Mouse (Mus musculus) intestine, postnatal 0 days (tissue): ENCODE results near the gene Ppp4r1. TPM values are rescaled to one million over a fixed set of nuclear protein-coding genes. Genes with fewer than 3 reads are reported as not detected.

Source experiments
- ATAC-seq: fragments of 200-750 bp; cut with Nextera tagmentation; 2 replicates; pipeline ENCODE4 v1.8.0; 2017; ENCODE audit warnings: mild to moderate bottlenecking, moderate TSS enrichment, moderate library complexity
- H3K27ac ChIP-seq: fragments of 300-500 bp; sonication (generic); 2 replicates; pipeline ENCODE4 v1.5.1; 2014; ENCODE audit warnings: mild to moderate bottlenecking, low read depth, low read length, moderate library complexity
- H3K27me3 ChIP-seq: fragments of 300-500 bp; sonication (generic); replicated peaks from 2 replicates; pipeline ENCODE4 v1.6.1; 2014; ENCODE audit warnings: low read length, mixed read lengths; ENCODE audit not compliant: control insufficient read depth, insufficient read depth
- H3K36me3 ChIP-seq: fragments of 300-500 bp; sonication (generic); 2 replicates; pipeline ENCODE4 v1.6.1; 2014; ENCODE audit warnings: mild to moderate bottlenecking, moderate library complexity; ENCODE audit not compliant: control insufficient read depth, insufficient read depth
- H3K4me1 ChIP-seq: fragments of 300-500 bp; sonication (generic); replicated peaks from 2 replicates; pipeline ENCODE4 v1.6.1; 2014; ENCODE audit warnings: antibody characterized with exemption, low read length, mixed read lengths; ENCODE audit not compliant: control insufficient read depth, insufficient read depth
- H3K4me2 ChIP-seq: fragments of 300-500 bp; sonication (generic); replicated peaks from 2 replicates; pipeline ENCODE4 v1.6.1; 2014; ENCODE audit warnings: low read depth, mild to moderate bottlenecking, moderate library complexity
- H3K4me3 ChIP-seq: fragments of 300-500 bp; sonication (generic); 2 replicates; pipeline ENCODE4 v1.5.1; 2014; ENCODE audit warnings: low read depth, low read length
- H3K9ac ChIP-seq: fragments of 300-500 bp; sonication (generic); 2 replicates; pipeline ENCODE4 v1.6.1; 2014; ENCODE audit warnings: mild to moderate bottlenecking, low read depth, low read length
- H3K9me3 ChIP-seq: fragments of 300-500 bp; sonication (generic); 2 replicates; pipeline ENCODE4 v1.6.1; 2016; ENCODE audit warnings: mixed run types; ENCODE audit not compliant: control insufficient read depth
- CTCF ChIP-seq: sonication (generic); IDR thresholded peaks from 2 replicates; pipeline ENCODE4 v1.5.1; 2016; ENCODE audit warnings: low read depth, mild to moderate bottlenecking, control low read depth, antibody characterized with exemption, moderate library complexity
- whole genome bisulfite sequencing: fragments of 180-500 bp; shearing (Covaris S2); extraction: QIAGEN DNeasy Blood & Tissue Kit; methylation state at CpG from one replicate; pipeline ENCODE4 v1.1.7; 2014; 5-methylcytosine and 5-hydroxymethylcytosine counted together
- polyA plus RNA-seq: library from polyadenylated mRNA; unstranded; fragments of >200 nt; fragmentation: Nextera tagmentation; extraction: Ambion mirVana; gene quantifications from 2 replicates; pipeline ENCODE4 v1.2.1, GENCODE M21; 2015

The Ppp4r1 gene
- polyA plus RNA-seq, 1 experiment from 2014 or later: 28.7 TPM

DNA sequence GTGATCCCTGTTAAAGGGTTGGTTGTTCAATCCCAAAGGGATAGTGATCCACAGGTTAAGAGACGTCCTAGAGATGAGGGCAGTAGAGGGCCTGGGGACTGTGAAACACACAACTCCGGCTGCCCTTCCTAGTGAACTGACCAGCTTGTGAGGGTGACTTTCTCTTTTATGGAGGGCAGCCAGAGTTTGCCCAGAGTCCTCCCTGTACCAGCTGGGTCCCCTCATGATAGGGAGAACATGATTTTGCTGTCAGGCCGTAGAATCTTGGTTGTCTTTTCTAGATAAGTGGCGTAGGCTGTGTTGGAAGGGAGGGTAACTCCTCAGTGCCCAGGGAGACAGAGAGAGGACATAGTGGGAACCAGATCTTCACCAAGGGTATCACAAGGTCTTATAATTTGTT, 4.9 kb downstream of the Ppp4r1 start:
- no peak for TF ChIP-seq CTCF
- Histone ChIP-seq H3K27me3 (no peaks in the 10 kb centered on the region), H3K36me3 (no peaks in the 10 kb centered on the region; the same call in 1 of the 2 replicates), H3K4me1 (peaks cover 4% of the 10 kb centered on the region; the same call in 1 of the 2 replicates), H3K9ac (no peak overlapping the region), H3K4me3 (no peak overlapping the region), H3K9me3 (no peaks in the 10 kb centered on the region), H3K4me2 (no peak overlapping the region), H3K27ac (no peak overlapping the region)
- 86% methylated on average over 4 of the region's 4 CpGs for WGBS
- no peak for ATAC-seq

DNA sequence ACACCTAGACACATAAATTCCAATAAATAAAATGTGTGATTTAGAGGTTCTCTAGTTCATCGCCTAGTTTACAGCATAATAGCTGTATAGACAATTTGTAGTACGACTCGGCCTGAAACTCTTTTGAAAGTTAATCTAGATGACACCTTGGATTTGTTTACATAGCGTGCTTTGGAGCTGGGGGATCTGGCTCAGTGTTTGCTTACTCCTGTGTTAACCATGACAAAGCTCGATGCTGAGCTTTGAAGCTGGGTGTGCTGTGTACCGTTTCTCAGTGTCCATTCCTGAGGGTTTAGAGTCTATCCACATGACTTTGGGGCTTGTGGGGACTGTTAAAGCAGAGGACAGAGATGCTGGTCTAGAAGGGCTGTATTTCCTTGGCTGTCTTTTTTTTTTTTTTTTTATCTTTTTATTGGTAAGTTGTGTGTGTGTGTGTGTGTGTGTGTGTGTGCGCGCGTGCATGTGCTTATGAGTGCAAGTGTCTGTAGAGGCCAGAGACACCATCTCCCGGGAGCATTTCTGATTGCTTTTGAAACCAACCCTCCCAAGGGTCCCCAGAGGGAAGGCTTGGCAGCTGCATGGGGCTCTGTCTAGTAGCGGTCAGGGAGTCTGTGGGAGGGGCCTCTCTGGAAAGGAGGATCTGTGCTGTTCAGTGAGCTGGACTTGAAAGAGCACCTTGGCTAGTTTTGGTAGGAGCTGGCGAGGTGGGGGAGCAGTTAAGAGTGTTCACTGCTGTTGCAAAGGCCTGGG, 6.3 kb downstream of the Ppp4r1 start:
- no peak overlapping the region for H3K4me2 ChIP-seq
- H3K27ac ChIP-seq: no peak overlapping the region
- H3K9ac ChIP-seq: no peak overlapping the region
- no peak overlapping the region for H3K4me3 ChIP-seq
- ATAC-seq: no peak
- peaks cover 4% of the 10 kb centered on the region; the same call in 1 of the 2 replicates for H3K4me1 ChIP-seq
- no peak for TF ChIP-seq CTCF
- 47% methylated on average over 12 of the region's 12 CpGs for WGBS
- no peaks in the 10 kb centered on the region; the same call in 1 of the 2 replicates for H3K36me3 ChIP-seq
- H3K27me3 ChIP-seq: no peaks in the 10 kb centered on the region
- no peaks in the 10 kb centered on the region for H3K9me3 ChIP-seq

DNA sequence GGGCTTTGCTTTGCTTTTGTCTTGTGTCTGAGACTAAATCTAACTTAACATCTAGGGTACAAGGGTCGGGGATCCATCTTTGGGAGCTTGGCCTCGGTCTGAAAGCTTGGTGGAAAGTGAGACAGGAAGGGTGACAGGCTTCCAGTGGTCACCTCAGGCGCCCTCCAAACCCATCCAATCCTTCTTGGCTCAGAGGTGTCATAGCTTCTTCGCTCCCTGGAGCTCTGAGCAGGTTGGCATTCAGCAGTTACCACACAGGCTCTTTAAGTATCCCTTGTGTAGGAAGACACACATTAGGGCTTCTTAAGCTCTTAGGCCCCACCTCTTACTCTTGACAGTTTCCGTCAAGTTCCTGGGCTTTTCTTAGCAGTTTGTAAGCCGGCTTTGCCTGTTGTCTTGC, 7.2 kb downstream of the Ppp4r1 start:
- no peak for ATAC-seq

DNA sequence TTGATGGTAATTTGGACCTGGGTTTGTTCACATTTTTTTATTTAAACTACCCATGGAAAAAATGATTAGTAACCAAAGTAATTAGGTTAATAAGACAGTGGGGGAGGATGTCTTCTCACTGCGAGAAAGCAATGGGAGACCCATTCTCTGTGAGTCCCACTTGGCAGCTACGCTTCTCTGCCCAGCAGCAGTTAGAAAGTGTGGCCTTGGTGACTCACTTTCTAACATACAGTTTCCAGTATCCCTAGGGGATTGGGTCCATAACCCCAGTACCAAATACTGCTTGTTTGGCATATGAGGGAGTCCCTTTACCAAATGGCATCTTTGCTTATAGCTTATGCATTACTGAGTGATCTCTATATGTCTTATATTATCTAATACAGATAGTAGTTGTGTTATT, 8.8 kb downstream of the Ppp4r1 start:
- WGBS: 90% methylated on average over 2 of the region's 2 CpGs
- no peak for TF ChIP-seq CTCF
- ATAC-seq: no peak
- Histone ChIP-seq H3K27me3 (no peaks in the 10 kb centered on the region), H3K9me3 (no peaks in the 10 kb centered on the region), H3K4me3 (no peak overlapping the region), H3K27ac (no peak overlapping the region), H3K36me3 (peaks cover 9% of the 10 kb centered on the region; the same call in 1 of the 2 replicates), H3K4me1 (no peaks in the 10 kb centered on the region; the same call in 1 of the 2 replicates), H3K9ac (no peak overlapping the region), H3K4me2 (no peak overlapping the region)

More for the DNA sequence above, 7.2 kb downstream of the Ppp4r1 start:
- TF ChIP-seq CTCF: no peak
- no peak overlapping the region for H3K9ac ChIP-seq
- peaks cover 4% of the 10 kb centered on the region; the same call in 1 of the 2 replicates for H3K4me1 ChIP-seq
- WGBS: 88% methylated on average over 6 of the region's 6 CpGs
- H3K4me2 ChIP-seq: no peak overlapping the region
- H3K4me3 ChIP-seq: no peak overlapping the region
- no peaks in the 10 kb centered on the region for H3K27me3 ChIP-seq
- peaks cover 2% of the 10 kb centered on the region; the same call in 1 of the 2 replicates for H3K36me3 ChIP-seq
- no peak overlapping the region for H3K27ac ChIP-seq
- no peaks in the 10 kb centered on the region for H3K9me3 ChIP-seq

DNA sequence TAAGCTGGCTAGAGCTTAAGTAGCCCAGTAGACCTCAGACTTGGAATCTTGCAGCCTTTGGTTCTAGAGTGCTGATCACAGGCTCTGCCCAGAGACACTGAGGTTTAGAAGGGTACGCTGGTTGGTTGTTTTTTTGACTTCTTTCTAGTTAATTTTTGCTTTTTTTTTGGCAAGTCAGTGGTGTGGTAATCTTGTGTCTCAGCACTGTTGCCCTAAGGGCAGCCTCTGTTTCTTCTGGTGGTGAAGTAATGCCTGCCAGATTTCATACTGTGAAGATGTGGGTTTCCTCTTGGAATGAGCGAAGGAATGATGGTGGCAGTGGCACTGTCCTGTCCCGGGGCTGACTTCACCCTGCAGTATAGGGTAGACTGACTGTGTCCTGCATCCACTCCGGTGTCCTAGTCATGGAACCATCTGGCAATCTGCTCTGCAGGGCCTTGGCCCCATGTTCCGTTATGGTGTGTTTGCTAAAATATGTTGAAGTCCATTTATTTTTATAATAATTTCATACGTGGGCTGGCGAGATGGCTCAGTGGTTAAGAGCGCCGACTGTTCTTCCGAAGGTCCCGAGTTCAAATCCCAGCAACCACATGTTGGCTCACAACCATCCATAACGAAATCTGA, 11.0 kb downstream of the Ppp4r1 start:
- Histone ChIP-seq H3K4me3 (no peak overlapping the region), H3K9me3 (no peaks in the 10 kb centered on the region), H3K27ac (no peak overlapping the region), H3K36me3 (peaks cover 9% of the 10 kb centered on the region; the same call in 1 of the 2 replicates), H3K4me1 (no peaks in the 10 kb centered on the region), H3K4me2 (no peak overlapping the region), H3K27me3 (no peaks in the 10 kb centered on the region), H3K9ac (no peak overlapping the region)
- no peak for TF ChIP-seq CTCF
- ATAC-seq: no peak
- 95% methylated on average over 12 of the region's 12 CpGs for WGBS

DNA sequence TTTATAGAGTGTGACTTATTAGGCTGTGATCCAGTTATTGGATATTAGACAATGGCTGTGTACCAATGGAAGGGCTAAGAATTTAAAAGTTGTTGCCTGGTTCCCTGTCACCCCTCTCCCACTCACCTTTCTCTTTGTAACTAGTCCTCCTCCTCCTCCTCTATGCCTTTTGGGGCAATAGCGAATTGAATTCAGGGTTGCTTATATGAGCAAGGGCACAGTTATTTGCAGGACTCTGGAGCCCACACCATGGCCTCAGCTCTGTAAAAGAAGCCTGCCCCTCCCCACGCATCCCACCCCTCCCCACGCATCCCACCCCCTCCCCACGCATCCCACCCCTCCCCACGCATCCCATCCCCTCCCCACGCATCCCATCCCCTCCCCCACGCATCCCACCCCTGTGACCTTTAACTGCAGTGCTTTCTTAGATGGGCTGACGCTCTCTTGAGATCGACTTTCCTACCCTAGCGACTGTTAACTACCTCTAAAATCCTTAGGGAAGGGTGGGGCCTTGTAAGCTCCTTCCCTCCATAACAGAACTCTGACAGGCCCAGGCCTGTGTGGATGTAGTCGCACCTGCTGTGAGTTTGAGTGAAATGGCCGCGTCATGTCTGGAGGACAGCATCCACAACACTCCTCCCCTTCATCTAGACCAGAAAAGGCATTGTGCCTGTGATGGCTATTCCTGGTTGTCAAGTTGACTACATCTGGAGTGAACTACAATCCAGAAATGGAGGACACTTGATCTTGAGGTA, 11.9 kb downstream of the Ppp4r1 start:
- WGBS: 90% methylated on average over 13 of the region's 13 CpGs
- no peak for TF ChIP-seq CTCF
- Histone ChIP-seq H3K4me2 (no peak overlapping the region), H3K36me3 (peaks cover 9% of the 10 kb centered on the region; the same call in 1 of the 2 replicates), H3K27me3 (no peaks in the 10 kb centered on the region), H3K27ac (no peak overlapping the region), H3K9me3 (no peaks in the 10 kb centered on the region), H3K4me1 (no peaks in the 10 kb centered on the region), H3K9ac (no peak overlapping the region), H3K4me3 (no peak overlapping the region)
- ATAC-seq: no peak
